Mouse (Mus musculus) lung, embryonic 15.5 days (tissue): Measurements from ENCODE around the gene Cox6a2. TPM values are rescaled to one million over a fixed set of nuclear protein-coding genes. Genes with fewer than 3 reads are reported as not detected.

Source experiments
- ATAC-seq: fragments of 200-750 bp; cut with Nextera tagmentation; 2 replicates; pipeline ENCODE4 v1.8.0; 2017; ENCODE audit warnings: moderate number of reproducible peaks, borderline replicate concordance; ENCODE audit not compliant: low FRiP score, low TSS enrichment; ENCODE audit errors: extremely low read depth
- H3K27ac ChIP-seq: fragments of 300-500 bp; sonication (generic); 2 replicates; pipeline ENCODE4 v1.5.1; 2015; ENCODE audit warnings: moderate library complexity, mild to moderate bottlenecking, inconsistent platforms
- H3K27me3 ChIP-seq: fragments of 300-500 bp; sonication (generic); 2 replicates; pipeline ENCODE4 v1.6.1; 2015; ENCODE audit warnings: inconsistent platforms
- H3K36me3 ChIP-seq: fragments of 300-500 bp; sonication (generic); 2 replicates; pipeline ENCODE4 v1.6.1; 2015; ENCODE audit warnings: inconsistent platforms
- H3K4me1 ChIP-seq: fragments of 300-500 bp; sonication (generic); 2 replicates; pipeline ENCODE4 v1.6.1; 2015; ENCODE audit warnings: inconsistent platforms
- H3K4me2 ChIP-seq: fragments of 300-500 bp; sonication (generic); 2 replicates; pipeline ENCODE4 v1.6.1; 2015; ENCODE audit warnings: inconsistent platforms, mild to moderate bottlenecking, moderate library complexity
- H3K4me3 ChIP-seq: fragments of 300-500 bp; sonication (generic); 2 replicates; pipeline ENCODE4 v1.5.1; 2015; ENCODE audit warnings: mild to moderate bottlenecking, inconsistent platforms
- H3K9ac ChIP-seq: fragments of 300-500 bp; sonication (generic); 2 replicates; pipeline ENCODE4 v1.6.1; 2015; ENCODE audit warnings: inconsistent platforms
- H3K9me3 ChIP-seq: fragments of 300-500 bp; sonication (generic); 2 replicates; pipeline ENCODE4 v1.6.1; 2016; ENCODE audit warnings: inconsistent platforms
- WGBS: fragments of 180-500 bp; shearing (Covaris S2); methylation state at CpG from one replicate; pipeline ENCODE4 v1.1.7; 2015; 5-methylcytosine and 5-hydroxymethylcytosine counted together
- polyA plus RNA-seq: library from polyadenylated mRNA; unstranded; fragments of >200 nt; fragmentation: Nextera tagmentation; extraction: Ambion mirVana; gene quantifications from 2 replicates; pipeline ENCODE4 v1.2.1, GENCODE M21; 2015

Gene Cox6a2
- polyA plus RNA-seq, result 19.0 and 23.9 TPM in 2 replicates

DNA sequence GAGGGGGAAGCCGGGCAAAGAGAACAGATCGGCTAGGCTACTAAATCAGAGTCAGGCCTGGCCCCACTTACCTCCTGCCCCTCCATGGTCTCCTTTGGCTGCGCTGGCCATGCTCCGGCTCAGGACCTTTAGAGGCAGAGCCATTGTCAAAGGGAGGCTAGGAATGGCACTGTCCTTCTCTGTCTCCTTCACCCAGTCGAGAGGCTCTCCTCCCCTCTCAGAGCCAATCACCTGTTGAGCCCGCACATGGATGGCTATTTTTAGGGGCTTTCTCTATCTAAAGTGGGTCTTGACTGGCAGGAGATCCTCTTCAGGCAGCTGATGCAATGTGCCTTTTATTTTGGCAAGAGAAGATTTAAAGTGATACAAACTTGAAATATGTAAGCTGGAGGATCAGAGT, at the start of gene Cox6a2:
TSS of gene Cox6a2 (minus strand) at position 236 of the 400 bp plus-strand sequence.
- H3K9me3 ChIP-seq, result no peaks in the 10 kb centered on the region
- H3K27ac ChIP-seq, result no peak within 1 kb of the TSS
- 63% methylated on average over 6 of the region's 6 CpGs for WGBS
- H3K4me2 ChIP-seq, result no peak within 1 kb of the TSS
- no peaks in the 10 kb centered on the region for H3K27me3 ChIP-seq
- H3K9ac ChIP-seq, result no peak within 1 kb of the TSS
- no peak within 1 kb of the TSS for H3K4me3 ChIP-seq
- no peaks in the 10 kb centered on the region for H3K4me1 ChIP-seq
- ATAC-seq, result no peak
- no peaks in the 10 kb centered on the region for H3K36me3 ChIP-seq

DNA sequence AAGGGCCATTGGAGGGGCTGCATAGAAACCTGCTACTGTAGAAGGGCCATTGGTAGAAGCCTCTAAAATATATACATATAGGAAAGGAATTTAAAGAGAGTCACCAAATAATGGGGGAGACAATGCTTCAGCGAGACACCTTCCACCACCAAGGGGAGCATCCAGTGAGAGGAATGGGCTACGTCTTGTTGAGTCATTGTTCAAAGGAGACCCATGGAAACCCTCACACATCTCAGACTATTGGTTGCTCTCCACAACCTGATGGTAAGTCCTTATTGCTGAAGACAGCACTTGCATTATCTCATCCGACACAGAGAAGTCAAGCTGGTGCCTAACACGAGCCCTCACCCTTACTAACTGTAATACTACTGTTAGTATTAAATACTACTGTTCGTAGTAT, 49.6 kb upstream of the Cox6a2 start:
- no peak for ATAC-seq
- no peak overlapping the region for H3K27ac ChIP-seq
- H3K9ac ChIP-seq, result no peak overlapping the region
- H3K4me2 ChIP-seq, result no peak overlapping the region
- H3K4me1 ChIP-seq, result peaks cover 31% of the 10 kb centered on the region
- H3K36me3 ChIP-seq, result peaks cover 22% of the 10 kb centered on the region
- H3K4me3 ChIP-seq, result no peak overlapping the region
- no peaks in the 10 kb centered on the region for H3K9me3 ChIP-seq
- 0 out of 2 replicates have a peak, but pooled peaks cover 3% of the 10 kb centered on the region for H3K27me3 ChIP-seq
- WGBS, result 86% methylated on average over 5 of the region's 5 CpGs

DNA sequence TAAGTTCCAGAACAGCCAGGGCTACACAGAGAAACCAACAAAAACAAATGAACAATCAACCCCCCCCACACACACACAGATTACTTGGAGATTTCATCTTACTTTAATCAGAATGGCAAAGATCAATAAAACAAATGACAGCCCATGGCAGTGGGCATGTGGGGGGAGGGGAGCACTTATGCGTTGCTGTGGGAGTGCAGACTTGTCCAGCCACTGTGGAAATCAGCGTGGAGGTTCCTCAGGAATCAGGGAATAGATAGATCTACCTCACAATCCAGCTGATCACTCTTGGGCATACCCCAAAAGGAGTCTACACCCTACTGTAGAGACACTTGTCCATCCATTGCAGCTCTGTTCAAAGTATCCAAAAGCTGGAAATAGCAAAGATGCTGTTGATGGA, 48.8 kb upstream of the Cox6a2 start:
- no peak overlapping the region for H3K27ac ChIP-seq
- H3K4me2 ChIP-seq, result no peak overlapping the region
- WGBS, result 55% methylated on average over 2 of the region's 2 CpGs
- H3K4me3 ChIP-seq, result no peak overlapping the region
- H3K36me3 ChIP-seq, result peaks cover 26% of the 10 kb centered on the region
- 0 out of 2 replicates have a peak, but pooled peaks cover 3% of the 10 kb centered on the region for H3K27me3 ChIP-seq
- no peaks in the 10 kb centered on the region for H3K9me3 ChIP-seq
- no peak for ATAC-seq
- peaks cover 32% of the 10 kb centered on the region for H3K4me1 ChIP-seq
- H3K9ac ChIP-seq, result no peak overlapping the region

DNA sequence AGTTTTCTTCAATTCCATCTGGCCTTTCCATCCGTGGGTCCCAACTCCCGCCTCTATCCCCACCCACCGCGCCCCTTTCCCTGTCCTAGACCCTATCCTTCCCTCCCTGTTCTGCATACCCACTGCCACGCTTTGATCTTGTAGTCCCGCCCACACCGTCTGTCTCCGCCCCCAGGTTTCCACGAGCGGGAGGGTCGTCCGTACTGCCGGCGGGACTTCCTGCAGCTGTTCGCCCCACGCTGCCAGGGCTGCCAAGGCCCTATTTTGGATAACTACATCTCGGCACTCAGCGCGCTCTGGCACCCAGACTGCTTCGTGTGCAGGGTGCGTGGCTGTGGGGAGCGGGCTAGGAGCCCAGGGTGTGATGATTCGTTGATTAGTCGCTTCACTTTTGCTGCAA, 46.4 kb upstream of the Cox6a2 start:
- Histone ChIP-seq H3K9me3 (no peaks in the 10 kb centered on the region), H3K9ac (no peak overlapping the region), H3K27me3 (no peaks in the 10 kb centered on the region), H3K4me3 (peak overlapping the region; percentile 20), H3K4me2 (peak overlapping the region; percentile 46), H3K4me1 (peaks cover 51% of the 10 kb centered on the region), H3K27ac (no peak overlapping the region), H3K36me3 (peaks cover 34% of the 10 kb centered on the region)
- no peak for ATAC-seq
- WGBS, result 13% methylated on average over 24 of the region's 24 CpGs

DNA sequence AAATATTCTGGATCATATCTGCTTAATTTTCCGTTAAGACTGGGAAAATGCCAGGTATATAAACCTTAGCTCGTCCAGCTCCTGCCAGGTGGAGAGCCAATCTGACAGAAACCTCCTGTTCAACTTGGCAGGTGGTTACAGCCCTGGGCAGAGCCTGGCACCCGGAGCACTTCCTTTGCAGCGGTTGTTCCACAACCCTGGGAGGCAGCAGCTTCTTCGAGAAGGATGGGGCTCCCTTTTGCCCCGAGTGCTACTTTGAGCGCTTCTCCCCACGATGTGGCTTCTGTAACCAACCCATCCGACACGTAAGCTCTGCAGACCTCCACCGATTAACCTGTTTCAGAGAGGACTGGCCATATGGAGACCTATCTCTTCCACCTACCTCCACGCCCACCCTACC, 45.8 kb upstream of the Cox6a2 start:
- Histone ChIP-seq H3K4me2 (peak overlapping the region; percentile 46), H3K36me3 (peaks cover 34% of the 10 kb centered on the region), H3K27me3 (no peaks in the 10 kb centered on the region), H3K9ac (no peak overlapping the region), H3K9me3 (no peaks in the 10 kb centered on the region), H3K27ac (no peak overlapping the region), H3K4me3 (peak overlapping the region; percentile 20), H3K4me1 (peaks cover 47% of the 10 kb centered on the region)
- WGBS, result 56% methylated on average over 12 of the region's 12 CpGs
- ATAC-seq, result no peak

DNA sequence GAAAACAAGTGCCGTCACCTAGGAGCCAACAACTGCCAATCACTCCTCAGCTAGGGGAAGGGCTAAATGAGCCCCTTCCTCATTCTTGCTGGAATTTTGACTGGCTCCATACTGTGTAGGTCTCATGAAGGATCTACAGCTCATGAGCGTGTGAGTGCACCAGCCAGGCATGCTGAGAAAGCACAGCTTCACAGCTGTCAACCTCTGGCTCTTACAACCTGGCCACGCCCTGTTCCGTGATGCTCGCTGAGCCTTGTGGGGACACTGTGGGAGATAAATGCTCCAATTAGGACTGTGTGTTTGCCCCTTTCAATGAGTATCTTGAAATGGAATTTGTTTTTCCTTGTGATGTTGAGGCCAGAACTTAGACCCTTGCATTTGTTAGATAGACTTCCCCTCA, 43.8 kb upstream of the Cox6a2 start:
- ATAC-seq, result no peak
- WGBS, result 87% methylated on average over 5 of the region's 5 CpGs
- Histone ChIP-seq H3K9ac (no peak overlapping the region), H3K4me1 (peaks cover 52% of the 10 kb centered on the region), H3K27me3 (no peaks in the 10 kb centered on the region), H3K9me3 (no peaks in the 10 kb centered on the region), H3K27ac (no peak overlapping the region), H3K36me3 (peaks cover 36% of the 10 kb centered on the region), H3K4me2 (no peak overlapping the region), H3K4me3 (no peak overlapping the region)

DNA sequence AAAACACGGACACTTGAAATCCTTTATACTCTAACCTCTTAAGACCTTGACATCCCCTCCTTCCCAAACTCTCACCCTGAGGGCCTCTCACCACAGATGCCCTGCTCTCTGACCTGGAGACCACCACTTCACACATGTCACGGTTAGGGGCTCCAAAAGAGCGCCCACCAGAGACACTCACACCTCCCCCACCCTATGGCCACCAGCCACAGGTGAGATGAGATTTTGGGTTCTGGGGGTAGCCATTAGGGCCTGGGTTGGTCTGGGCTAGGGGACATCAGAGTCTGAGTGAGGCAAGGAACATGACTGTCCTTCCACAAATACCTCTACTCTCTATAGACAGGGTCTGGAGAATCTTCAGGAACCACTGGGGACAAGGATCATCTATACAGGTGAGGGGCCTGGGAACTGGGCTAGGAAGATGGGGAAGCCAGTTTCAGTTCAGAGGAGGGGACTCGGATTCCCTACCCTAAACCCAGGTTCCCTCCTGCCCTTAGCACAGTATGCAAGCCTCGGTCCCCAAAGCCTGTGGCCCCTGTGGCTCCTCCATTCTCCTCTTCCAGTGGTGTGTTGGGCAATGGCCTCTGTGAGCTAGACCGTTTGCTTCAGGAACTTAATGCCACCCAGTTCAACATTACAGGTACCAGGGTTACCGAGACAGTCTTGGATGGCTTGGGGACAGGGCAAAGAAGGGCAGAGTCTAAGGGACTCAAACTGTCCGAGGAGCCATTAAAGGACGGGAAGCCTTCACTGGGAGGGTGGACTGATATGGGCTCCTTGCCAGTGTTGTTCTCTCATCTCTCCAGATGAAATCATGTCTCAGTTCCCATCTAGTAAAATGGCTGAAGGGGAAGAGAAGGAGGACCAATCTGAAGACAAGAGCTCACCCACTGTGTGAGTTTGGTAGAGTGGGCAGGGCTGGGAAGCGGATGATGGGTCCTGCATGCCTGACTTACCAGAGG, 42.2 kb upstream of the Cox6a2 start:
- WGBS, result 72% methylated on average over 10 of the region's 10 CpGs
- Histone ChIP-seq H3K9me3 (no peaks in the 10 kb centered on the region), H3K9ac (peak overlapping the region; percentile 59), H3K4me3 (peak overlapping the region; percentile 48), H3K27me3 (no peaks in the 10 kb centered on the region), H3K4me2 (peak overlapping the region; percentile 65), H3K36me3 (peaks cover 41% of the 10 kb centered on the region), H3K4me1 (peaks cover 52% of the 10 kb centered on the region), H3K27ac (no peak overlapping the region)
- no peak for ATAC-seq

DNA sequence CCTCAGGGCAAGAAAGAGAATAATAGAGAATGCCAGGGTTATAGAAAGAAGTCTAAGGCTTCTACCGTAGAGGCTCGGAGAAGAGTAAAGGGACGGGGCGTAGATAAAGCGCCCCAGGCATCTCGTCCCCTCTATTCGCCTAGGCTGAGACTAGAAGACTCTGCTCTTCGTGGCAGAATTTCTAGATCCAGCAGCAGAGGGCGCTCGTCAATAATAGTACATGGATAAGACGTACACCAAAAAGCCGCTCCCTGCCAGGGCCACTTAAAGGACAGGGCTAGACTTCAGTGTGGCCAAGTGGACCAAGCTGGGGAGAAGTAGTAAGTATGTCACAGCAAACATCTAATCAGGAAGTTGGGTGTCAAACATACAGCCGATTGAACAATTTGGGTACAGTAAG, 41.3 kb upstream of the Cox6a2 start:
- H3K4me3 ChIP-seq, result peak overlapping the region; percentile 48
- peak; percentile 74; the same call in 1 of the 2 replicates for ATAC-seq
- WGBS, result 1% methylated on average over 13 of the region's 13 CpGs
- peaks cover 45% of the 10 kb centered on the region for H3K36me3 ChIP-seq
- H3K4me2 ChIP-seq, result peak overlapping the region; percentile 65
- peaks cover 45% of the 10 kb centered on the region for H3K4me1 ChIP-seq
- H3K9me3 ChIP-seq, result no peaks in the 10 kb centered on the region
- H3K27ac ChIP-seq, result peak overlapping the region; percentile 96
- peak overlapping the region; percentile 59 for H3K9ac ChIP-seq
- H3K27me3 ChIP-seq, result no peaks in the 10 kb centered on the region

DNA sequence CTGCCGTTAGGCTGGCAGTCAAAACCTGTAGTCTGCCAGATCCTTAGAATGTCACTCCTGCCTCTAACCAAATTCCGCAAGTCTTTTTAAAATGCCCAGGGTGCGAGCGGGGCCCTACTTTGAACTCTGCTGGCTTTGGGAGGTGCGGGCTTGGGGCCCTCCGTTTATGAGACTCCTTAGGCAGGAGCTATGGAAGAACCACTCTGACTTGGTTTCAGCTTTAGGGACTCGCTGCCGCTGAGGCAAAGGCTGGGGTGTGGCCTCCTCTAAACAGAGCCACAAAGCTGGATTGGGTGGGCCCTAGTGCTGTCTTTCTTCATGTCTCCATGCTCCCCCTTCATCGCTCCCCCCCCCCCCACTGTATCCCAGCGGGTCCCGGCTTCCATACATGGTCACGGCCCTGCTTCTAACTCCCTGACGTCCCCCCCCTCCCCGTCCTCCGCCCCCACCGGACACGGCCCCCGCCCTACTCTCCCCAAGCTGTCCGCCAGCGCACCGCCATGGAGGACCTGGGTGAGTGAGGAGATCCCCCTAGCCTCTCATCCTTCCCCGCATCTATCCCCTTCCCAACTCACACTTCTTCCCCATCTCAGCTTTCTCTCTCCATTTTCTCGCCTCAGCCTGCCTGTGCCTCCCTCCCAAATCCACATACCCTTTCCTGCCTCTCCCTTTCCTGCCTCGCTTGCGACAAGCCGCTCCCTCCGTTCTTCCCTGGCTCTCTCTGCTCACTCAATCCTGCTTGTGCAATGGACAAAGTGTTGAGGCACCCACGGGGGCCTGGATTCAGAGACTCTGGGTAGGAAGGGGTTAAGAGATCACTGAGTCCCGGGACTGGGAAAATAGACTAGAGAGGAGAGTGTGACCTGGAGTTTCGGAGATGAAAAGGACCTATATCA, 40.6 kb upstream of the Cox6a2 start, which contains the start of gene Tgfb1i1:
TSS of gene Tgfb1i1 (plus strand) at position 317 of the 896 bp plus-strand sequence.
- H3K9me3 ChIP-seq, result no peaks in the 10 kb centered on the region
- peak; percentile 93 for ATAC-seq
- peak within 1 kb of the TSS; percentile 65 for H3K4me2 ChIP-seq
- H3K4me3 ChIP-seq, result peak within 1 kb of the TSS; percentile 48
- H3K27me3 ChIP-seq, result no peaks in the 10 kb centered on the region
- peak within 1 kb of the TSS; percentile 59 for H3K9ac ChIP-seq
- 4% methylated on average over 23 of the region's 30 CpGs for WGBS
- peaks cover 45% of the 10 kb centered on the region for H3K36me3 ChIP-seq
- H3K27ac ChIP-seq, result peak within 1 kb of the TSS; percentile 96
- peaks cover 38% of the 10 kb centered on the region for H3K4me1 ChIP-seq

DNA sequence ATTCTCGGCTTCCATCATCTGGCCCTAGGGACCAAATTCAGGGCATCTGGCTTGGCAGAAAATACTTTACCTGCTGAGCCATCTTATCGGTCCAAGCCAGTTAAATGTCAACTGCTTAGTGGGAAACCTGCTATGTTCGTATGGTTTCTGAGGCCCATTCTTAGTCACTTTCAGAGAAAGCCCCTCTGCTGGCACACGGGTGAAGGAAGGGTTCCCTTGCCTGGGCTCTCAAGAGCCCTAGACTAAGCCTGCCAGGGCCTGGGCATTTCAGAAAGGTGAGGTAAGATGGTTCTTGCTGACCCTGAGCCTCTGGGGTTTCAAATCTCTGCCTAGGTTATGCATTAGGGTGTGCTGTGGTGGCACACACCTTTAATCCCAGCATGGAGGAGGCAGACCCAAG, 39.4 kb upstream of the Cox6a2 start:
- Histone ChIP-seq H3K9me3 (no peaks in the 10 kb centered on the region), H3K4me2 (no peak overlapping the region), H3K9ac (no peak overlapping the region), H3K27ac (peak overlapping the region; percentile 96), H3K36me3 (peaks cover 51% of the 10 kb centered on the region), H3K27me3 (no peaks in the 10 kb centered on the region), H3K4me3 (no peak overlapping the region), H3K4me1 (peaks cover 34% of the 10 kb centered on the region)
- no peak for ATAC-seq
- 91% methylated on average over 4 of the region's 4 CpGs for WGBS

DNA sequence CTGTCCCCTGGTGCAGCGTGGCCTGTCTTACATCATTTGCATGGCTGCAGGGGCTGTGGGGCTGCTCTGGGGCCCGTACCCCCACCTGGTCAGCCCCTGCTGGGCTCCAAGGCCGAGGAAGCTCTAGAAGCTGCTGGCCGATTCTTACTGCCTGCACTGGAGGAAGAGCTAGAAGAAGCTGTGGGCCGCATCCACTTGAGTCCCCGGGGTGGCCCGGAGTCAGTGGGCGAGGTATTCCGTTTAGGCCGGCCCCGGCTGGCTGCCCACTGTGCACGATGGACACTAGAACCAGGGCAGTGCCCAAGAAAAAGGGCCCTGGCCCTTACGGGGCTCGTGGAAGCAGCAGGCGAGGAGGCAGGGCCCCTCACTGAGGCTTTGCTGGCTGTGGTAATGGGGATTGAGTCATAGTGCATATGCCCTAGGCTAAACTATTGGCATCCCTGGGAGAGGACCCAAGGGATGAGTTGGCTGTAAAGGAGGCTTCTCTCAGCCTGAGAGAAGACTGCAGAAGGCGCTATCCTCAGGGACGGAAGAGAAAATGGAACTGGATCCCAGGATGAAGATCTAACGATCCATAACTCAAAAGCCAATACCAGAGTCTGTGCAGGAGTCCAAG, 38.3 kb upstream of the Cox6a2 start:
- H3K4me2 ChIP-seq, result no peak overlapping the region
- H3K27ac ChIP-seq, result no peak overlapping the region

More for the DNA sequence above, 38.3 kb upstream of the Cox6a2 start:
- H3K9ac ChIP-seq, result no peak overlapping the region; the same call in 1 of the 2 replicates
- WGBS, result 91% methylated on average over 18 of the region's 18 CpGs
- no peaks in the 10 kb centered on the region for H3K9me3 ChIP-seq
- H3K36me3 ChIP-seq, result peaks cover 53% of the 10 kb centered on the region
- no peaks in the 10 kb centered on the region for H3K27me3 ChIP-seq
- ATAC-seq, result no peak
- H3K4me3 ChIP-seq, result no peak overlapping the region
- H3K4me1 ChIP-seq, result peaks cover 40% of the 10 kb centered on the region
